Mouse (Mus musculus) adrenal gland, postnatal 14 days (tissue): ENCODE data around the gene Pgap2. TPM values are rescaled to one million over a fixed set of nuclear protein-coding genes. Genes with fewer than 3 reads are reported as not detected.
A peak's percentile ranks its signal among the peaks of the same experiment; 100 is the strongest.
"Not testable (repeated sequence)": the region's sequence is repeated elsewhere in the genome, so short reads cannot be mapped to it uniquely, and the experiment has no call there.

ENCODE experiments used
- DNase-seq: peaks from one replicate; pipeline ENCODE4 v3.0.0; 2021; ENCODE audit warnings: mixed read lengths
- total RNA-seq: library from RNA; stranded (reverse); gene quantifications from 2 replicates; pipeline ENCODE4 v1.2.3, GENCODE M21; 2021

Pgap2 gene
- total RNA-seq, 1 experiment from 2014 or later, result 87.8 TPM

DNA sequence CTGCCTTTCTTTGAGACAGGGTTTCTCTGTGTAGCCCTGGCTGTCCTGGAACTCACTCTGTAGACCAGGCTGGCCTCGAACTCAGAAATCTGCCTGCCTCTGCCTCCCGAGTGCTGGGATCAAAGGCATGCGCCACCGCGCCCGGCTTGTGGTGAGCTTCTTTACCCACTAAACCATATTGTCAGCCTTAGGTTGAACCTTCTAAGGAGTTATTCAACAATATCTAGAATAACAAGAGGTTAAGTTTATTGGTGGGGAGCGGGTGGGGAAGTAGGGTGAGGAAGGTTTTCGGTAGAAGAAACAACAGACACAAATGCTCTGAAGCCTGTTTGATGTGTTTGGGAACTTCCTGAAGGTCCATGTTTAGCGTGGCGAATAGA lies 56.0 kb downstream of the Pgap2 start:
- DNase-seq, result not testable (repeated sequence)

DNA sequence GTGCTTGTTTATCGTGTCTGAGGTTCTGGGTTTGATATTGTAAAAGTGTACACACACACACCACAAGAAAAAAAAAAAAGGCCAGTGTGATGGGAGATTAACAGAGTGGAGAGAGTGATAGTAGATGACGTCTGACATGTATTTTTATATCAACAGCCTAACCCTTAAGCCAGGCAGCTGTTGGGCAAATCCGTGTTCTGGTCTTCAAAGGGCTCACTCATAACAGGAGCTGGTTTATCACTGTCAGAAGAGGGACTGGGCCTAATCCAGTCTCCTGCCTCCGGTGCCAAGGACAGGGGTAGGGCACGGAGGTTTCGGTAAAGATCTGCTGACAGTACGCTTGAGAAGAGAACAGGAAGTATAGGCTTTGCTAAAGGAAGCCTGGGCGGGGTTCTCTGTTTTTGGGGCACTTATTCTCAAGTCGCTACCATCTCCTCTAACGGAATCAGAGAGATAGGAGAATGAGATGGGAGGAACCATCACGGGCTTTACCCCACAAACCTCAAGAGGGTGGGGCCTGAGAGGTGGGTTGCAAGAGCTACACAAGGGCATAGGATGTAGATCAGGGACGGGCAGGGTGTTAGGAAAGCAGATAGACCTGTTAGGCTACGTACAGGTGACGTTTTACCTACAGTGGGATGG lies 56.5 kb downstream of the Pgap2 start:
- no peak for DNase-seq

DNA sequence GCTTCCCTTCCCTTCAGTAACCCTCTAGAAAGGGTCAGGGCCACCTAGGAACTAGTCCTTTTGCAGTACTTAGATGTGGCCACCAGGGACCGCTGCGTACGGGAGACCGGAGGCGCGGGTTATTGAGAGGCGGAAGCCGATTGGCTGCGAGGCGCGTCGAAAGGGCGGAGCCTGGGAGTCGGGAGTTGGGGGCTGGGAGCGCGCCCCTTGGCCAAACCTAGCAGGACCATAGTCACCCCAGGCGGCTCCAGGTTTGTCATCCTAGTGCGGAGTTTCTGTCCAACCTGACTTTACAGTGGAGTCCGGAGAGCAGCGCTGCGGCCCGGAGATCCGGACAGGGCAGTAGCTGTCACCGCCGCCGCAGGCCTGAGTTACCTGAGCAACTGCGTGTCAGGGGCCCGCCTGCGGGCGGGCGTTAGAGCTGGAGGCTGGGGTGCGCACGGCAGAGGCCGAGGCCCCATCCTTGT lies 57.1 kb downstream of the Pgap2 start:
- DNase-seq, result peak; percentile 97

DNA sequence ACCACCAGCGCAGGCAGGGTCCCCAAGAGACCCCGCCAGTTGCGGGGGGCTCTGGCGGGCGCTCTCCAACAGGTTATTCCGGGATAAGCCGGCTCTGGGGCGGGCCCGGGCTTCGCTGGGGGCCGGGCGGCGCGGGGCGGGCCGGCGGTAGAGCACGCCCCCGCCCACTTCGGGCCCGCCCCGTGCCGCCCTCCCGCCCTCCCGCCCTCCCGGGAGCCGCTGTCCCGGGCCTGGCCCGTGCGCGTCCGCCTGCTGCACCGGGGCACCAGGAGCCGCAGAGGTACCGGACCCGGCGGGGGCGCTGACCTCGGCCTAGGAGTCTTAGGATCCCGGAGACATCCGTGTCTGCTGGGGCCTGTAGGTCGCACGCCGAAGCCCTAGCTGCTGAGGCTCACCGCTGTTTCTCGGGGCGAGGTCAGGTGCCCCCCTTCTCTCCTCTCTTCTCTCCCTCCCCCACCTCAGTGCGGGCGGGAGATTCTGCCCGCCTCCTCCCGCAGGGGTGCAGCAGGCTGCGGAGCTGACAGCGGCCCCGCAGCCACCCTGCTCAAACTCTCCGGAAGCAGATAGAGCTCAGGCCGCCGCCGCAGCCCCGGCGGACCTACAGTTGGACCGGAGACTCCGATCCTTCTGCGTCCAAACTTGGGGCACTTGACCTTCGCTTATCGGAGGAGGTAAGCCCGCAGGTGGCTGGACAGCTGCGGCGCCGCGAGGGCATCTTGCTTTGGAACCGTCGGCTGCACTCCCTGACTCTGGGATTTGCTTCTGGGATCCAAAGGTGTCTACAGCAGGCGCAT lies 57.8 kb downstream of the Pgap2 start, which contains the start of gene Stim1:
Gene Stim1 (plus strand): TSS at position 206 of the 794 bp plus-strand sequence.
- DNase-seq, result peak; percentile 84

DNA sequence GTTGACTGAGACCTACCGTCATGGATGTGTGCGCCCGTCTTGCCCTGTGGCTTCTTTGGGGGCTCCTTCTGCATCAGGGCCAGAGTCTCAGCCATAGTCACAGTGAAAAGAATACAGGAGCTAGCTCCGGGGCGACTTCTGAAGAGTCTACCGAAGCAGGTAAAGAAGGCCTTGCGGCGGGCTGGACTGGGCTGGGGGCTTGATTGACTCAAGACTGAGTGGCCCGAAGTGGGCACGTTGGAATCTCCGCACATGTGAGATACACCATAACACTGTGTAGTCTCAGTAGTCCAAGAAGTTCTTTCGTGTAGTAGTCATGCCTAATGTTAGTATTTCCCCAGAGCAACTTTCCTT lies 58.4 kb downstream of the Pgap2 start:
- DNase-seq, result no peak

DNA sequence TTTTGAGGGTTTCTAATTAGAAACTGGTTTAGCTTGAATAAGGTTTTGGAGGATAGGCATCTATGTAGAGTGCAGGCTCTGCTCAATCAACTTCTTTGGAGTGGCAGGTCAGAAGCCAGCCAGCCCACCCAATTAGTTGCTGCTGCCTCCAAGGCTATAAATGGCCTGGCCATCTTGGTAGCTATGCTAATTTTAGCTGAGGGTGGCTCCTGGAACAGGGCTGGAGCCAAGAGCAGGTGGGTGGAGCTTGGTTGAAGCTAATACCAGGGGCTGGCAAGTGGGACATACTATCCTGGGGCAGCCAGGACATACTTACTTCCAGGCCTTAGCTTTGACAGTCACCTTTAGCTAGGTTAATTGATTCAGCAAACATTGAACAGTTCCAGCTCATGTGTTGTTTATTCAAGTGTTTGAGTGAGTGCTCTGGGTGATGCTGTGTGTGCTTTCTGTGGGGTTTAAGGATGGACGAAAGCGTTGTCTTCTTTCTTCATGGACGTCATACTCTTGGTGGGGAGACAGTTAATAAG lies 62.5 kb downstream of the Pgap2 start:
- DNase-seq, result no peak

DNA sequence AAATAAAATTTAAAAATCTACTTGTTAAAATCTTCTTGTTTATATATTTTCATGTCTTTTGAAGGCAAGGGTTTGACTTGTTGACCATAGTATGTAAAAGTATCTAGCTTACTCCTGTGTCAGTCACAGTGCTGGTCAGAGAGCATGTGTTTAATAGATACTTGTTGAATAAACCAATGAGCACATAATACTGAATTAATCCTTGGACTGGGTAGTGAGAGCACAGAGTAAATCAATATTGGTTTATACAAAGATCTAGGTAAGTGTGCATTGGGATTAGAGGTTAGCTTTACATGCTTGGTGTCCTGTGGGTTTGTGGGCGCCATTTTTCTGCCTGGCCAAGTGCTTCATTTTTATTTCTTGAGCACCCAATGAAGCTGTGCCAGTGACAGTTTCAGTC lies 71.4 kb downstream of the Pgap2 start:
- DNase-seq, result no peak

DNA sequence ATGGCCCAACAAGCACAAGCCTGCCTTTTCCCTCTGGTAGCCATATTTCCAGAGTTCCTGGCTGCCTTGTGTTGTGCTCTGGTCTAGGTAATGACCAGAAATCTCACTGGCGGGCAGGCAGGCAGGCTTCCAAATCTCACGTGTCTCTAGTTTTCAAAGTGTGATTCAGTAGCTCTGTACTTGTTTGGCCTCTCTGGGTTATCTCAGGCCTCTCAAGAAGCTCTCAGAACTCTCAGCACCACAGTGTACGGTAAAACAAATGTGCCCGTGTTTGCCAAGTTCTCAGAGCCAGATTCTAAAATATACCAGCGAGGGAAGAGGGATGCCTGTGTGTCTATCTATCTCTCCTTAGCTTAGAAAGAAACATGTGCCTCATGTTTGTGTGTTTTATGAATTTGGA lies 72.3 kb downstream of the Pgap2 start:
- peak; percentile 20 for DNase-seq

Other genes with a start within 250 kb of the Pgap2 start
- 5.6 and 5.8 TPM in 2 replicates for gene Il18bp, start 191.5 kb upstream of the Pgap2 start, total RNA-seq
- gene Rnf121, start 144.7 kb upstream of the Pgap2 start, total RNA-seq, result 30.4 and 32.0 TPM in 2 replicates
- 12.1 and 17.2 TPM in 2 replicates for gene Xndc1, start 144.7 kb upstream of the Pgap2 start, total RNA-seq
- 1.2 and 1.5 TPM in 2 replicates for gene Xntrpc, start 144.5 kb upstream of the Pgap2 start, total RNA-seq
- not detected in 2 replicates for gene Trpc2, start 127.1 kb upstream of the Pgap2 start, total RNA-seq
- not detected in 2 replicates for gene Art1, start 108.5 kb upstream of the Pgap2 start, total RNA-seq
- 0.44 TPM in 1 of 2 replicates, not detected in the other for gene Art5, start 100.7 kb upstream of the Pgap2 start, total RNA-seq
- not detected in 2 replicates for gene Chrna10, start 93.4 kb upstream of the Pgap2 start, total RNA-seq
- gene Nup98, start within 50 bp of the Pgap2 start, total RNA-seq, result 56.4 and 61.3 TPM in 2 replicates
- 53.6 and 63.5 TPM in 2 replicates for gene Rhog, start 45.8 kb downstream of the Pgap2 start, total RNA-seq
- gene Stim1, start 57.6 kb downstream of the Pgap2 start, total RNA-seq, result 71.0 and 88.3 TPM in 2 replicates
- gene Rrm1, start 231.5 kb downstream of the Pgap2 start, total RNA-seq, result 41.7 and 42.2 TPM in 2 replicates